Mouse (Mus musculus) kidney, embryonic 14.5 days (tissue): ENCODE measurements around the gene Gm13279. TPM values are rescaled to one million over a fixed set of nuclear protein-coding genes. Genes with fewer than 3 reads are reported as not detected.
A peak's percentile ranks its signal among the peaks of the same experiment; 100 is the strongest.
"Not testable (repeated sequence)": the region's sequence is repeated elsewhere in the genome, so short reads cannot be mapped to it uniquely, and the experiment has no call there.

Experiments used
- ATAC-seq: fragments of 200-750 bp; cut with Nextera tagmentation; 2 replicates; pipeline ENCODE4 v1.8.0; 2017; ENCODE audit warnings: moderate number of reproducible peaks, mild to moderate bottlenecking, moderate TSS enrichment, moderate library complexity; ENCODE audit not compliant: low FRiP score, low TSS enrichment
- H3K27ac ChIP-seq: fragments of 300-500 bp; sonication (generic); 2 replicates; pipeline ENCODE4 v1.5.1; 2014; ENCODE audit warnings: low read depth, mild to moderate bottlenecking, low read length, moderate library complexity, mixed read lengths
- H3K27me3 ChIP-seq: fragments of 300-500 bp; sonication (generic); 2 replicates; pipeline ENCODE4 v1.6.1; 2014; ENCODE audit warnings: mild to moderate bottlenecking, low read length; ENCODE audit not compliant: control insufficient read depth, insufficient read depth
- H3K36me3 ChIP-seq: fragments of 300-500 bp; sonication (generic); 2 replicates; pipeline ENCODE4 v1.6.1; 2014; ENCODE audit warnings: low read length, mixed read lengths; ENCODE audit not compliant: control insufficient read depth, insufficient read depth
- H3K4me1 ChIP-seq: fragments of 300-500 bp; sonication (generic); 2 replicates; pipeline ENCODE4 v1.6.1; 2014; ENCODE audit warnings: low read length, mixed read lengths; ENCODE audit not compliant: control insufficient read depth, insufficient read depth
- H3K4me2 ChIP-seq: fragments of 300-500 bp; sonication (generic); replicated peaks from 2 replicates; pipeline ENCODE4 v1.6.1; 2014; ENCODE audit warnings: low read depth, mild to moderate bottlenecking, low read length
- H3K4me3 ChIP-seq: fragments of 300-500 bp; sonication (generic); 2 replicates; pipeline ENCODE4 v1.5.1; 2014; ENCODE audit warnings: mild to moderate bottlenecking, low read length
- H3K9ac ChIP-seq: fragments of 300-500 bp; sonication (generic); 2 replicates; pipeline ENCODE4 v1.6.1; 2014; ENCODE audit warnings: low read depth, mild to moderate bottlenecking, low read length, moderate library complexity
- H3K9me3 ChIP-seq: fragments of 300-500 bp; sonication (generic); 2 replicates; pipeline ENCODE4 v1.6.1; 2016; ENCODE audit warnings: low read length; ENCODE audit not compliant: control insufficient read depth
- WGBS: fragments of 180-500 bp; shearing (Covaris S2); extraction: QIAGEN DNeasy Blood & Tissue Kit; methylation state at CpG from one replicate; pipeline ENCODE4 v1.1.7; 2014; 5-methylcytosine and 5-hydroxymethylcytosine counted together
- polyA plus RNA-seq: library from polyadenylated mRNA; unstranded; fragments of >200 nt; fragmentation: Nextera tagmentation; extraction: Ambion mirVana; gene quantifications from 2 replicates; pipeline ENCODE4 v1.2.1, GENCODE M21; 2014

Gene Gm13279
- not detected in 2 replicates for polyA plus RNA-seq

DNA sequence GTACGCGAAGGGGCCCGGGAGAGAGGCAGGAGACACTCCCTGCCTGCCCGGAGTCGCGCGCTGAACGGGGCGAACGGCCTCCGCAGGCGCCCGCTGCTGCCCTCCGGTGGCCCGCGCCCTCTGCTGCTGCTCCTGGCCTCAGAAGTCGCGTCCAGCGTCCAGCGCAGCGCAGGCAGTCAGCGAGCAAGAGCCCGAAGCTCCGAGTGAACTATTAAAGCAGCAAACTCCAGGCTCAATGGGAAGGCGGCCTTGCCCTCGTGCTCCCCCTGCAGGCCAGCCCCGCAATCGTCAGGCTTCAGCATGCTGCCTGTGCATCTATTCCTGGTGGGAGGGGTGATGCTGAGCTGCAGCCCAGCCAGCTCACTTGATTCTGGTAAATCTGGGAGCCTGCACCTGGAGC, at the start of gene Gm13279:
TSS of gene Gm13279 (plus strand) at position 301 of the 400 bp plus-strand sequence.
- H3K27ac ChIP-seq, ATAC-seq, H3K4me1 ChIP-seq, H3K27me3 ChIP-seq, H3K4me2 ChIP-seq, H3K4me3 ChIP-seq, H3K9me3 ChIP-seq, H3K36me3 ChIP-seq, H3K9ac ChIP-seq: not testable (repeated sequence)
- WGBS: no CpG with 5 or more reads among the region's 28 CpGs

- 48% methylated on average over 6 of the region's 6 CpGs for WGBS
- H3K4me3 ChIP-seq: no peak overlapping the region
- H3K4me2 ChIP-seq: no peak overlapping the region
- no peaks in the 10 kb centered on the region for H3K9me3 ChIP-seq
- ATAC-seq: no peak
- no peak overlapping the region for H3K9ac ChIP-seq
- H3K36me3 ChIP-seq: no peaks in the 10 kb centered on the region
- no peaks in the 10 kb centered on the region for H3K4me1 ChIP-seq
- no peaks in the 10 kb centered on the region; the same call in 1 of the 2 replicates for H3K27me3 ChIP-seq
- no peak overlapping the region for H3K27ac ChIP-seq
These were observed 47.3 kb upstream of the Gm13279 start for GRCm38 (mm10) chr4:88749926-88750325.

GRCm38 (mm10) chr4:88754818-88755340, 42.3 kb upstream of the Gm13279 start, which contains the start of gene Gm13271:
TSS of gene Gm13271 (plus strand) at chr4:88754868.
- H3K36me3 ChIP-seq, H3K9ac ChIP-seq, H3K27ac ChIP-seq, H3K9me3 ChIP-seq, ATAC-seq, H3K4me1 ChIP-seq, H3K4me2 ChIP-seq, H3K4me3 ChIP-seq, H3K27me3 ChIP-seq: not testable (repeated sequence)
- WGBS: 82% methylated on average over 13 of the region's 15 CpGs

DNA sequence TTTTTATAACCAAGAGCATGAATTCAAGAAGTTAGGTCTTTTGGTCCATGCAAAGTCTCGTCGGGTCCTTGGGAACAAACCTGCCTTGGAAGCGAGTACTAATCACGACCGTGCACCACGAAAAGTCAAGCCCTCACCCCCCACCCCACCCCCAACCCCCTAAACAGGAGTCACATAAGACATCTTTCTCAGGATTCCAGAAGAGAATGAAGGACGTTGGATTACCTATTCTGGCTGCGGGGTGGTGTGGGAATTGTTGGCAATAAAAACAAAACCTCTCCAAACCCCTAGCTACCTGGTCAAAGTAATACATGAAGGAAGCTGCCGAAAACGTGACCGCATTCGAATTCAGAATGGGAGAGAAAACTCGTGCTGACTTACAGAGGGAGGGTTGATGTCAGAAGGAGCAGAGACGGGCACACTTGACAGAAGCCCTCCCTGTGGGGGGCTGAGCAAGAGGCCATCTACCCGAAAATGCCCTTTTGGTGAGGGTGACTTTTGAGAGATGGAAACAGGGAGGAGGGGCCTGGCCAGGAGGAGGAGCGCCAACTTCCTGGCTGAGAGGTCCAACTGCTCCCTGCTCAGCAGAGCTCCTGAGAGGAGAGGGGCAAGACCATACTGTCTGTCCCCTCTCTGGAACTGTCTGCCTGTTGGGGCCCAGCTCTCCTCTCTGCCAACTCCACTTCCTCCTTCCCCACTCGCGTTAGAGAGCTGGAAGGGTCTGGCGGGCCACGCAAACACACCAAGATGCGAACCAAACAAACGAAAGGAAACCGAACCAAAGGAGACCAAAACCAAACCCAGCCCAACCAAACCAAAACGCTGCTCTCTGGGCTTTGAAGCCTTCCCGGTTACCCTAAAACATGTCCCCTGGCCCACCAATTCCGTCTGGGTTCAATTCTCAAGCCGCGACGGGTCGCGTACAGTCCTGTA, 40.4 kb upstream of the Gm13279 start:
- ATAC-seq, H3K9me3 ChIP-seq, H3K4me1 ChIP-seq, H3K27me3 ChIP-seq, H3K36me3 ChIP-seq: not testable (repeated sequence)
- Histone ChIP-seq H3K27ac (peak overlapping the region; percentile 93), H3K4me3 (peak overlapping the region; percentile 41), H3K4me2 (peak overlapping the region; percentile 69), H3K9ac (peak overlapping the region; percentile 62)
- WGBS: 10% methylated on average over 28 of the region's 31 CpGs

- peak overlapping the region; percentile 62 for H3K9ac ChIP-seq
- H3K4me2 ChIP-seq: peak overlapping the region; percentile 69
- not testable (repeated sequence) for H3K27me3 ChIP-seq, H3K36me3 ChIP-seq, H3K9me3 ChIP-seq, H3K4me1 ChIP-seq
- peak overlapping the region; percentile 93 for H3K27ac ChIP-seq
- ATAC-seq: peak; percentile 100
- WGBS: 1% methylated on average over 15 of the region's 21 CpGs
- peak overlapping the region; percentile 41 for H3K4me3 ChIP-seq
These were observed 39.6 kb upstream of the Gm13279 start for GRCm38 (mm10) chr4:88757628-88758031.

DNA sequence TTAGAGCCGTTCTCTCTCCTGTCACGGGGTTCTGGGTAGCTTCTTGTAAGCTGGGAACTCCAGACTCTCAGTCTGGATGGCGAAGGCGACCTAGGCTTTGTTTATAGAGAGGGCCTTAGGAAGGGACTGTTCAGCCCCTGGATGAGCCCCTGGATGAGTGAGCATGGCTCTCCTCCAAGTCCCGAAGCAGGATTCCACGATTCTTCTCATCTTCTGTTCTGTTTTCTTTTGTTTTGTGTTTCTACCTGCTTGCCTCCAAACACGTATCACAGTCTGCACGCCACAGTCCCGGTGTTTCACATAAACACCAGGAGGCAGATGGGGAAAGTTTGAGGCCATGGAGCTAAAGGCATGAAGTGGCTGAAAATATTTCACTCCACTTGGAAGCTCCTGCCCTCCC, 38.4 kb upstream of the Gm13279 start:
- H3K9ac ChIP-seq, H3K27me3 ChIP-seq, H3K27ac ChIP-seq, H3K4me2 ChIP-seq, H3K4me1 ChIP-seq, H3K36me3 ChIP-seq, H3K4me3 ChIP-seq, ATAC-seq, H3K9me3 ChIP-seq: not testable (repeated sequence)
- WGBS: 93% methylated on average over 8 of the region's 9 CpGs

GRCm38 (mm10) chr4:88759610-88760268, 37.5 kb upstream of the Gm13279 start, which contains the start of gene Gm13283:
TSS of gene Gm13283 (plus strand) at chr4:88760119.
- not testable (repeated sequence) for H3K27ac ChIP-seq, H3K4me1 ChIP-seq, H3K36me3 ChIP-seq, H3K27me3 ChIP-seq, H3K9ac ChIP-seq, H3K9me3 ChIP-seq, ATAC-seq
- 19% methylated on average over 7 of the region's 14 CpGs for WGBS
- H3K4me2 ChIP-seq: peak within 1 kb of the TSS; percentile 24; the same call in 1 of the 2 replicates
- H3K4me3 ChIP-seq: peak within 1 kb of the TSS; percentile 17; the same call in 1 of the 2 replicates

DNA sequence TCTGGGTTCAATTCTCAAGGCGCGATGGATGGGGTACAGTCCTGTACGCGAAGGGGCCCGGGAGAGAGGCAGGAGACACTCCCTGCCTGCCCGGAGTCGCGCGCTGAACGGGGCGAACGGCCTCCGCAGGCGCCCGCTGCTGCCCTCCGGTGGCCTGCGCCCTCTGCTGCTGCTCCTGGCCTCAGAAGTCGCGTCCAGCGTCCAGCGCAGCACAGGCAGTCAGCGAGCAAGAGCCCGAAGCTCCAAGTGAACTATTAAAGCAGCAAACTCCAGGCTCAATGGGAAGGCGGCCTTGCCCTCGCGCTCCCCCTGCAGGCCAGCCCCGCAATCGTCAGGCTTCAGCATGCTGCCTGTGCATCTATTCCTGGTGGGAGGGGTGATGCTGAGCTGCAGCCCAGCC, 36.8 kb upstream of the Gm13279 start:
- not testable (repeated sequence) for H3K9me3 ChIP-seq, ATAC-seq, H3K4me1 ChIP-seq, H3K27ac ChIP-seq, H3K36me3 ChIP-seq, H3K9ac ChIP-seq, H3K27me3 ChIP-seq
- Histone ChIP-seq H3K4me3 (peak overlapping the region; percentile 17; the same call in 1 of the 2 replicates), H3K4me2 (peak overlapping the region; percentile 24; the same call in 1 of the 2 replicates)
- WGBS: 0% methylated on average over 23 of the region's 28 CpGs
